Mouse (Mus musculus) midbrain, embryonic 10.5 days (tissue): Measurements from ENCODE around the gene Rcor1. TPM values are rescaled to one million over a fixed set of nuclear protein-coding genes. Genes with fewer than 3 reads are reported as not detected.

Source experiments
- DNase-seq: peaks from one replicate; pipeline ENCODE4 v3.0.0-alpha.2; 2017; ENCODE audit warnings: low spot score
- H3K27ac ChIP-seq: fragments of 300-500 bp; sonication (generic); replicated peaks from 2 replicates; pipeline ENCODE4 v1.5.1; 2016; ENCODE audit warnings: mild to moderate bottlenecking
- H3K27me3 ChIP-seq: fragments of 300-500 bp; sonication (generic); 2 replicates; pipeline ENCODE4 v1.6.1; 2016; ENCODE audit warnings: low read depth, mild to moderate bottlenecking; ENCODE audit not compliant: poor library complexity, severe bottlenecking
- H3K36me3 ChIP-seq: fragments of 300-500 bp; sonication (generic); 2 replicates; pipeline ENCODE4 v1.6.1; 2016; ENCODE audit warnings: mild to moderate bottlenecking, moderate library complexity
- H3K4me1 ChIP-seq: fragments of 300-500 bp; sonication (generic); 2 replicates; pipeline ENCODE4 v1.6.1; 2016
- H3K4me3 ChIP-seq: fragments of 300-500 bp; sonication (generic); 2 replicates; pipeline ENCODE4 v1.5.1; 2016; ENCODE audit warnings: mild to moderate bottlenecking, moderate library complexity
- H3K9me3 ChIP-seq: fragments of 300-500 bp; sonication (generic); replicated peaks from 2 replicates; pipeline ENCODE4 v1.6.1; 2016; ENCODE audit warnings: mild to moderate bottlenecking
- WGBS: fragments of 180-500 bp; shearing (Covaris S2); methylation state at CpG from one replicate; pipeline ENCODE4 v1.1.7; 2016; 5-methylcytosine and 5-hydroxymethylcytosine counted together
- polyA plus RNA-seq: library from polyadenylated mRNA; unstranded; fragments of >200 nt; fragmentation: Nextera tagmentation; extraction: Ambion mirVana; gene quantifications from 2 replicates; pipeline ENCODE4 v1.2.1, GENCODE M21; 2016

Gene Rcor1
- polyA plus RNA-seq, 1 experiment from 2014 or later = 5.9 TPM

- peak overlapping the region; percentile 38; the same call in 1 of the 2 replicates for H3K27ac ChIP-seq
Observed at GRCm38 (mm10) chr12:111006339-111006738, 32.8 kb upstream of the Rcor1 start.

GRCm38 (mm10) chr12:111007134-111008103, 31.7 kb upstream of the Rcor1 start:
- Histone ChIP-seq H3K4me3 (no peak overlapping the region), H3K27ac (peak overlapping the region; percentile 57), H3K27me3 (no peaks in the 10 kb centered on the region), H3K36me3 (no peaks in the 10 kb centered on the region), H3K4me1 (peaks cover 28% of the 10 kb centered on the region), H3K9me3 (no peaks in the 10 kb centered on the region)
- DNase-seq = no peak
- WGBS = 79% methylated on average over 14 of the region's 14 CpGs

More at GRCm38 (mm10) chr12:111006339-111006738, 32.8 kb upstream of the Rcor1 start:
- Histone ChIP-seq H3K4me3 (no peak overlapping the region), H3K36me3 (no peaks in the 10 kb centered on the region), H3K27me3 (no peaks in the 10 kb centered on the region), H3K9me3 (no peaks in the 10 kb centered on the region), H3K4me1 (peaks cover 28% of the 10 kb centered on the region)
- WGBS = 83% methylated on average over 5 of the region's 5 CpGs
- no peak for DNase-seq

- 78% methylated on average over 11 of the region's 11 CpGs for WGBS
- DNase-seq = no peak
- H3K27ac ChIP-seq = peak overlapping the region; percentile 57; the same call in 1 of the 2 replicates
Observed at GRCm38 (mm10) chr12:111008500-111009490, 30.4 kb upstream of the Rcor1 start.

DNA sequence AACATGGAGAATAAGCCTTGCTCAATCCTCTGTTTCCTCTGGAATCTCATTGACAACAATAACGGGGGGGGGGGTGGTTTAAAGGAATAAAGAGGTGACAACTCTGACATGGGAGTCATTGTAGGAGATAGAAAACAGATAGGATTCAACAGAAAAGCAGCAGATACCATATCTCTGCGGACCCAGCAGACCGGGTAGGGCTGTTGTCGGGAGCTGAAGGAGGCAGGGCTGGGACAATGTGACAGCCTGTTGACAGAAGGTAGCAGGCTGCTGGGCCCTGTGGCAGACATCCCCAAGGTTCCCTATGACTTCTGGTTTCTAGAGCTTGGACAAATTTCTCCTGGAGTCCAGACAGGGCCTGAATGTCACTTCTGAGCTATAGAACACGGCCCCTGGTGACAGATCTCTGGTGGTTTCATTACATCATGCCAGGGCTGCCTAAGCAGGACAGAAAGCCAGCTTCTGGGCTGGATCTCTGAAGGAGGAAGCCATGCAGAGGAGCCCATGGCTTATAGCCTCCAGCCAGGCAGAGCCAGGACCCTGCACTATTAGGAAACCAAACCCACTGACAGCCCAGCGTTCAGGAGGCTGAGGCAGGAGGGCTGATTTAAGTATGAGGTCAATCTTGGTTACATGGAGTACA, 29.4 kb upstream of the Rcor1 start:
- no peak for DNase-seq
- Histone ChIP-seq H3K27me3 (no peaks in the 10 kb centered on the region), H3K4me1 (peaks cover 28% of the 10 kb centered on the region), H3K4me3 (no peak overlapping the region), H3K9me3 (no peaks in the 10 kb centered on the region), H3K36me3 (no peaks in the 10 kb centered on the region), H3K27ac (no peak overlapping the region)
- WGBS = 81% methylated on average over 6 of the region's 6 CpGs

More at GRCm38 (mm10) chr12:111008500-111009490, 30.4 kb upstream of the Rcor1 start:
- H3K27me3 ChIP-seq = no peaks in the 10 kb centered on the region
- H3K4me1 ChIP-seq = peaks cover 28% of the 10 kb centered on the region
- H3K9me3 ChIP-seq = no peaks in the 10 kb centered on the region
- H3K36me3 ChIP-seq = no peaks in the 10 kb centered on the region
- no peak overlapping the region for H3K4me3 ChIP-seq

DNA sequence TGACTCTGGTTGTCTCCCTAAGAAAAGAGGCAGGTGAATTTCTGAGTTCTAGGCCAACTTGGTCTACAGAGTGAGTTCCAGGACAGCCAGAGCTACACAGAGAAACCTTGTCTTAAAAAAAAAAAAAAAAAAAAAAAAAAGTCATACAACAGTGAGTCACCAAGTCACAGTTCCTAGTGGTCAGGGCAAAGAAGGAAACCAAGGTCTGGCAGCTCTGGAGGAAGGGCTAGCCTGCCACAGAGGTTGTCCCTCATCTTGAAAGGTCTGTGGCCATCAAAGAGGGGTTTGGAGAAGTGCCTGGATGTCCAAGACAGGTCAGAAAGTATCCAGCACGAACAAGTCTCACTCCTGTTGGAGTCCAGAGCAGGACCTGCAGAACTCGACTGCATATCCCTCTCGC, 22.3 kb upstream of the Rcor1 start:
- Histone ChIP-seq H3K9me3 (no peaks in the 10 kb centered on the region), H3K4me1 (peaks cover 7% of the 10 kb centered on the region), H3K36me3 (no peaks in the 10 kb centered on the region), H3K27me3 (no peaks in the 10 kb centered on the region), H3K27ac (no peak overlapping the region), H3K4me3 (no peak overlapping the region)
- no peak for DNase-seq
- 77% methylated on average over 3 of the region's 3 CpGs for WGBS

- Histone ChIP-seq H3K27ac (no peak overlapping the region), H3K36me3 (no peaks in the 10 kb centered on the region), H3K9me3 (no peaks in the 10 kb centered on the region), H3K27me3 (no peaks in the 10 kb centered on the region), H3K4me1 (peaks cover 7% of the 10 kb centered on the region), H3K4me3 (no peak overlapping the region)
- no peak for DNase-seq
- WGBS = 93% methylated on average over 11 of the region's 11 CpGs
Observed at GRCm38 (mm10) chr12:111018068-111018467, 21.1 kb upstream of the Rcor1 start.

DNA sequence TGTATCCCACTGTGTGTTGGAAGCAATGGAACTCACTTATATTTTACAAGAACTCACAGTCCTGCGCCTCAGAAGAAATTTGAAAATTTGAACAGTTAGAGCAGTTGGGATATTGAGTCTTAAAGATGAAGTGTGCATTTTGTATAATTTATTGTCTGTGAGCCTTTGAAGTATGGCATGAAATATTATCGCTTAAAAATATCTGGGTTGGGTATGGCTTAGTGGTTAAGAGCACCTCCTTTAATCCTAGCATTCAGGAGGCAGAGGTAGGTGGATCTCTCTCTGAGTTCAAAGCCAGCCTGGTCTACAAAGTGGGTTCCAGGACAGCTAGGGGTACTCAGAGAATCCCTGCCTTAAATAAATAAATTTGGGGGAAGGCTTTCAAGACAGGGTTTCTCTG, 20.1 kb upstream of the Rcor1 start:
- Histone ChIP-seq H3K27ac (no peak overlapping the region), H3K4me1 (peaks cover 7% of the 10 kb centered on the region), H3K27me3 (no peaks in the 10 kb centered on the region), H3K9me3 (no peaks in the 10 kb centered on the region), H3K36me3 (no peaks in the 10 kb centered on the region), H3K4me3 (no peak overlapping the region)
- DNase-seq = no peak
- WGBS = 92% methylated on average over 2 of the region's 2 CpGs

GRCm38 (mm10) chr12:111021138-111021537, 18.0 kb upstream of the Rcor1 start:
- Histone ChIP-seq H3K9me3 (no peaks in the 10 kb centered on the region), H3K4me3 (no peak overlapping the region), H3K27ac (peak overlapping the region; percentile 17; the same call in 1 of the 2 replicates), H3K4me1 (peaks cover 3% of the 10 kb centered on the region), H3K36me3 (no peaks in the 10 kb centered on the region), H3K27me3 (no peaks in the 10 kb centered on the region)
- whole genome bisulfite sequencing = 23% methylated on average over 1 of the region's 1 CpGs
- DNase-seq = no peak

DNA sequence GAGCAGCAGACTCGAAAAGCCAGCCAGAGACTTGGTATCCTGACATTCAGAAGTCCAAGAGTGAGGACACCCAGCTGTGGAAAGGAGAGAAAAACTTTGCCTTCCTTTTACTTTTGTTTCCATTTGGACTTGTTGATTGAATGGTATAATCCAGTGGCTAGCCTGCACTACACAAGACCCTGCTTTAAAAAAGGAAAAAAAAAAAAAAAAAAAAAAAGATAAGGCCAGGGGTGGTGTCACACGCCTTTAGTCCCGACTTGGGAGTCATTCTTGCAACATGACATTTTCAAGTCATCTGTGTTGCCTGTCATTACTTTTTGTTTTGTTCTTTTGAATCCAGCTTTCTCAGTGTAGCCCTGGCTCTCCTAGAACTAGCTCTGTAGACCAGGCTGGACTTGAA, 17.6 kb upstream of the Rcor1 start:
- Histone ChIP-seq H3K4me3 (no peak overlapping the region), H3K4me1 (peaks cover 2% of the 10 kb centered on the region; the same call in 1 of the 2 replicates), H3K36me3 (no peaks in the 10 kb centered on the region), H3K9me3 (no peaks in the 10 kb centered on the region), H3K27me3 (no peaks in the 10 kb centered on the region), H3K27ac (no peak overlapping the region)
- 72% methylated on average over 3 of the region's 3 CpGs for WGBS
- DNase-seq = no peak

- H3K36me3 ChIP-seq = no peaks in the 10 kb centered on the region
- no peak overlapping the region for H3K27ac ChIP-seq
- 68% methylated on average over 19 of the region's 19 CpGs for WGBS
- no peak overlapping the region for H3K4me3 ChIP-seq
- no peaks in the 10 kb centered on the region for H3K9me3 ChIP-seq
- no peaks in the 10 kb centered on the region for H3K27me3 ChIP-seq
- DNase-seq = no peak
- no peaks in the 10 kb centered on the region for H3K4me1 ChIP-seq
Observed at GRCm38 (mm10) chr12:111028176-111029167, 10.7 kb upstream of the Rcor1 start.

- 71% methylated on average over 7 of the region's 7 CpGs for WGBS
- no peaks in the 10 kb centered on the region for H3K36me3 ChIP-seq
- no peaks in the 10 kb centered on the region for H3K4me1 ChIP-seq
- no peak overlapping the region for H3K27ac ChIP-seq
- H3K9me3 ChIP-seq = no peaks in the 10 kb centered on the region
- H3K4me3 ChIP-seq = no peak overlapping the region
- DNase-seq = no peak
- no peaks in the 10 kb centered on the region for H3K27me3 ChIP-seq
Observed at GRCm38 (mm10) chr12:111029291-111029890, 9.8 kb upstream of the Rcor1 start.
